Mouse (Mus musculus) small intestine, adult 2 months (tissue): Measurements from ENCODE around the gene Racgap1. TPM values are rescaled to one million over a fixed set of nuclear protein-coding genes. Genes with fewer than 3 reads are reported as not detected.

Source experiments
- H3K27ac ChIP-seq: fragments of 200-500 bp; 2 replicates; pipeline ENCODE4 v1.5.1; 2012; ENCODE audit warnings: low read depth, low read length, control low read depth, inconsistent platforms; ENCODE audit not compliant: insufficient read depth
- H3K27me3 ChIP-seq: fragments of 200-500 bp; 2 replicates; pipeline ENCODE4 v1.6.1; 2012; ENCODE audit warnings: mild to moderate bottlenecking, moderate library complexity, low read length, inconsistent platforms; ENCODE audit not compliant: control insufficient read depth, insufficient read depth
- H3K36me3 ChIP-seq: fragments of 200-500 bp; 2 replicates; pipeline ENCODE4 v1.6.1; 2012; ENCODE audit warnings: mild to moderate bottlenecking, low read length, control low read depth, inconsistent platforms; ENCODE audit not compliant: control insufficient read depth, insufficient read depth
- H3K4me1 ChIP-seq: fragments of 200-500 bp; 2 replicates; pipeline ENCODE4 v1.6.1; 2012; ENCODE audit warnings: low read length, inconsistent platforms, mixed read lengths; ENCODE audit not compliant: control insufficient read depth, insufficient read depth, insufficient read length
- H3K4me3 ChIP-seq: fragments of 200-500 bp; 2 replicates; pipeline ENCODE4 v1.5.1; 2012; ENCODE audit warnings: low read depth, mild to moderate bottlenecking, control low read depth, inconsistent platforms, low read length, moderate library complexity
- CTCF ChIP-seq: fragments of 200-500 bp; IDR thresholded peaks from 2 replicates; pipeline ENCODE4 v1.5.1; 2012; ENCODE audit warnings: low read depth, mild to moderate bottlenecking, control low read depth, inconsistent platforms, low read length, moderate library complexity, mixed read lengths; ENCODE audit not compliant: insufficient replicate concordance, insufficient read length; ENCODE audit errors: extremely low read depth
- POLR2A ChIP-seq: fragments of 200-500 bp; IDR thresholded peaks from 2 replicates; pipeline ENCODE4 v1.6.1; 2012; ENCODE audit warnings: low read depth, mild to moderate bottlenecking, control low read depth, inconsistent platforms, low read length, moderate library complexity
- WGBS: fragments of 180-500 bp; shearing (Covaris S2); methylation state at CpG from one replicate; pipeline ENCODE4 v1.1.7; 2018; 5-methylcytosine and 5-hydroxymethylcytosine counted together
- polyA plus RNA-seq: library from polyadenylated mRNA; depleted of rRNA; stranded (reverse); fragments of >200 nt; gene quantifications from 2 replicates; pipeline ENCODE4 v1.2.3, GENCODE M21; 2012

The Racgap1 gene
- polyA plus RNA-seq, 1 experiment, result 12.5 TPM

DNA sequence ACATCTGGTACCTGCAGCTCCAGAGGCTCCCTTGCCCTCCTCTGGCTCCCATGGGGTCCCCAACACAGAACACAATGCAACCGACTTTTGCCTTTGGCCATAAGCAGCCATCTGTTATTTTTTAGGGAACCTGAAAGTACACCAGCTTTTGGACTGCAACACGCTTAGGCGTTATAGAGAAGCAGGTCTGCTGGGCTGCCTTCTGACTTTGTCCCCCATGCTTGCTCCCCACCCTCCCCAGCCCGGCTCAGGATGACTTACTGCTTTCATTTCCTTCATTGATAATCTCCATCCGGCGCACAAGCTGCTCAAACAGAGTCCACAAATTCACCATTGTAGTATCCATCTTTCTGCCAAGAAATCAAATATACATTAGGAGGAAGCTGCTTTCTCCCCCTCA, 8.8 kb downstream of the Racgap1 start:
- H3K36me3 ChIP-seq, result peaks cover 6% of the 10 kb centered on the region
- no peak overlapping the region for H3K27ac ChIP-seq
- H3K27me3 ChIP-seq, result no peaks in the 10 kb centered on the region
- 78% methylated on average over 6 of the region's 6 CpGs for WGBS
- TF ChIP-seq POLR2A (no peak), CTCF (no peak)
- H3K4me1 ChIP-seq, result no peaks in the 10 kb centered on the region
- H3K4me3 ChIP-seq, result no peak overlapping the region

DNA sequence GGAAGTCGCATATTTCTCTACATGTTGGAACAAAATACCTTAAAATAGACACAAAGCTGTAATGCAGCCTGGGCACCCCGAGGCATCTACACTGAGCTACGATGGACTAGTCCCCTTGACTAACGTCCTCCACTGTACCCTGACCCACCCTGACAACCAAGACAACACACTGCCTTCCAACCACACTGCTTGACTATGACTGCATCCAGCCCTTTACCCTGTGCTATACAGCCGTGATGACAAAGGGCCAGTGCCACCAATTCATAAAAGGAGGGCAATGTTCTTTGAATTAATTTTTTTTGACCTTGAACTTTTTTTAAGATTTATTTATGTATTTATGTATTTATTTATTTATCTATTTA, 13.4 kb downstream of the Racgap1 start:
- no peak for TF ChIP-seq CTCF
- no peak for TF ChIP-seq POLR2A
- H3K27ac ChIP-seq, result no peak overlapping the region
- peaks cover 24% of the 10 kb centered on the region for H3K36me3 ChIP-seq
- H3K4me1 ChIP-seq, result no peaks in the 10 kb centered on the region
- no peaks in the 10 kb centered on the region for H3K27me3 ChIP-seq
- H3K4me3 ChIP-seq, result no peak overlapping the region
- WGBS, result 90% methylated on average over 5 of the region's 5 CpGs

DNA sequence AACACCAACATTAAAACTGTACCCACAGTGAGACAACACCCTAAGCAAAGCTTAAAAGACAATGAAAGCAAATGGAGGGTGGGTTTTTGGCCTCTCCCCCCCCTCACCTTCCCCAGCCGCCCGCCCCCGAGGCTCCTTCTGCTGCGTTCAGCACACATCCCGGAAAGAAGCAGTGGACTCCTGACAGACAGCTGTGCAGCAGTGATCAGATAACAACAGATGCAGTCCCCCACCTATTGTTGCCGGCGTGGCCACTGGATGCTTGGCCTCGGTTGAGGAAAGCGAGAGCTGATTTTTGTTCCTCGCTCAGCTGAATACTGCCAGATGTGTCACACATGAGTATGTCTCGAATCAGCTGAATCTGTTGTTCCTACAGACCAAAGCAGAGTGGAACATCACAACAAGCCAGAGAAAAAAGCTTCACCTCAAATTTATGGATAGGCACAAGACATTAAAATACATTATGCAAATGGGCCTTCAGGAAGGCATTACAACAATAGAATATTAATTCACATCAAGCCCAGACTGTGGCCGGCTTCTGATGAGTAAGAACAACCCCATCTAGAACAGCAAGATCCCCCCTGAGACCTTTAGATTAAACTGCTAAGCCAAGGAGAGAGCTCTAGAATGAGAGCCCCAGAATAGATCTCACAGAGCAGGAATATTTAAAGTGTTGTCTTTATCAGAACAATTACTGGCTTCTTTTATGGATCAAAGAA, 13.9 kb downstream of the Racgap1 start:
- H3K27ac ChIP-seq, result no peak overlapping the region
- H3K4me1 ChIP-seq, result no peaks in the 10 kb centered on the region
- peaks cover 26% of the 10 kb centered on the region for H3K36me3 ChIP-seq
- no peaks in the 10 kb centered on the region for H3K27me3 ChIP-seq
- TF ChIP-seq POLR2A, result no peak
- TF ChIP-seq CTCF, result no peak
- no peak overlapping the region for H3K4me3 ChIP-seq
- WGBS, result 94% methylated on average over 12 of the region's 12 CpGs

DNA sequence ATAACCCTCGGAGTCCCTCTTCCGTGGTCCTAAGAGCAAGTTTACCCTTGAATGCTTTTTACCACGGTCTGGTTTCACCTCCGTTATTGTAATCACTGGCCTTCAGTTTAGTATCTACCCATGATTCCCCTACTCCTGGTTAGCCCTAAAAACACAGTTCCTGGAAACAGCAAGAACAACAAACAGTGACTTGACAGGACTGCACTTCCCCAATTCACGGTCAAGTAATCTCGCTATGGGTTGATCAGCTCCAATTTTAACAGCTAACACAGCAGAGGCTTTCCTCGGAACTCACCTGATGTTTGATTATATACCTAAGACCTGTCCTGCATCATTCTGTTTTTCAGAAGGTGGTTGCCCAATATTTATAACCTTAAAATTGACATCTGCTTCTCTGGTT, 16.8 kb downstream of the Racgap1 start:
- peaks cover 45% of the 10 kb centered on the region for H3K36me3 ChIP-seq
- H3K4me3 ChIP-seq, result no peak overlapping the region
- 89% methylated on average over 7 of the region's 7 CpGs for WGBS
- H3K27ac ChIP-seq, result no peak overlapping the region
- TF ChIP-seq CTCF, result no peak
- no peak for TF ChIP-seq POLR2A
- H3K27me3 ChIP-seq, result no peaks in the 10 kb centered on the region
- no peaks in the 10 kb centered on the region for H3K4me1 ChIP-seq

DNA sequence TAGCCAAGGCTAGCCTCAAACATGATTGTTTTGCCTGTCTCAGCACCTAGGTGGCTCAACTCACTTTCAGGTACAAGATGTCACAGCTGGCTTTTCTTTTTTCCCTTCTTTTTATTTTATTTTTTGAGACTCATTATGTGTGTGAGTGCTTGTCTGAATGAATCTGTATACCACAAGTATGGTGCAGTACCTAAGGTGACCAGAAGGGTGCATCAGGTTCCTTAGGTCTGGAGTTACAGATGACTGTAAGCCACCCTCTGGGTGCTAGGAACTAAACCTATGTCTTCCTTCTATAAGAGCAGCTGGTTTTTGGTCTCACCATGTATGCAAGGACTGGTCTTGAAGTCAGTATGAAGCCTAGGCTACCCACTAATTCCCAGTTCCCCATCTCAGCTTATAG, 19.8 kb downstream of the Racgap1 start:
- peaks cover 41% of the 10 kb centered on the region for H3K36me3 ChIP-seq
- H3K27me3 ChIP-seq, result no peaks in the 10 kb centered on the region
- no peaks in the 10 kb centered on the region for H3K4me1 ChIP-seq

DNA sequence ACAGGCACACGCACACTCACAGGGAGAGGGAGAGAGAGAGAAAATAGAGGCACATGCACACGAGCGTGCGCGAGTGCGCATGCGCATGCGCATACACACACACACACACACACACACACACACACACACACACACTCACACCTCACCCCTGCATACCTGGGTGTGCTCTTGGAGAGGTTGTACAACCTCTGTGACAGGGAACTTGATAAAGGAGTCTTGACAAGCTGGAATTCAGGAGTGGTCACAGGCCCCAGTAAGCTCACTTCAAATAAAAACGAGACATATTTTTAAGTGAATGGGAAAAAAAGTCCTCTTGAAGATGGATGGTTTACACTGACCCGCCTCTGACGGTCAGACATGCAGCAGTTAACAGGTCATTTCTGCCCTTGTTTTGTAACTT, 29.4 kb downstream of the Racgap1 start:
- no peaks in the 10 kb centered on the region; the same call in 1 of the 2 replicates for H3K4me1 ChIP-seq
- H3K27ac ChIP-seq, result no peak overlapping the region
- no peak overlapping the region for H3K4me3 ChIP-seq
- peaks cover 24% of the 10 kb centered on the region for H3K36me3 ChIP-seq
- WGBS, result 94% methylated on average over 11 of the region's 11 CpGs
- TF ChIP-seq POLR2A (no peak), CTCF (no peak)
- H3K27me3 ChIP-seq, result no peaks in the 10 kb centered on the region

More for the DNA sequence above, 19.8 kb downstream of the Racgap1 start:
- no peak overlapping the region for H3K4me3 ChIP-seq
- H3K27ac ChIP-seq, result no peak overlapping the region
- no peak for TF ChIP-seq CTCF
- TF ChIP-seq POLR2A, result no peak

DNA sequence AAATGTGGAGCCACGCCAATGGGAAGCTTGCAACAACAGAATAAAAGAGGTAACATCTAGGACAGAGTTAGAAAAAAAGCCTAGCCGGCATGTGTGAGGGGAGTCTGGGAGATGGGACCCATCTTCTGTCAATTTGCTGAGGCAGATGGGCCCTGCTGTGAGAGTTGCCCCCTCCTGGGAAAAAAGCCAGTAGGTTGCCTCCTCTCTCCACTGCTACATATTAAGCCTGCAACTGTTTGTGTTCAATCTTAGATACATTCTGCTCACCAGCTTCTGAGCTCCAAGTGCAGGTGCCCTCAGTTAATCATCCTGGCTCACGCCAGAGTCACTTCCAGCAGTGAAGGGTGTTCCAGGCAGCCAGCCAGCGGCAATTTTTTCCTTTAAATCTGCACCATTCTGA, 31.6 kb downstream of the Racgap1 start:
- H3K36me3 ChIP-seq, result peaks cover 15% of the 10 kb centered on the region
- TF ChIP-seq CTCF (no peak), POLR2A (no peak)
- no peaks in the 10 kb centered on the region; the same call in 1 of the 2 replicates for H3K4me1 ChIP-seq
- H3K4me3 ChIP-seq, result no peak overlapping the region
- no peaks in the 10 kb centered on the region for H3K27me3 ChIP-seq
- 73% methylated on average over 4 of the region's 4 CpGs for WGBS
- H3K27ac ChIP-seq, result no peak overlapping the region

DNA sequence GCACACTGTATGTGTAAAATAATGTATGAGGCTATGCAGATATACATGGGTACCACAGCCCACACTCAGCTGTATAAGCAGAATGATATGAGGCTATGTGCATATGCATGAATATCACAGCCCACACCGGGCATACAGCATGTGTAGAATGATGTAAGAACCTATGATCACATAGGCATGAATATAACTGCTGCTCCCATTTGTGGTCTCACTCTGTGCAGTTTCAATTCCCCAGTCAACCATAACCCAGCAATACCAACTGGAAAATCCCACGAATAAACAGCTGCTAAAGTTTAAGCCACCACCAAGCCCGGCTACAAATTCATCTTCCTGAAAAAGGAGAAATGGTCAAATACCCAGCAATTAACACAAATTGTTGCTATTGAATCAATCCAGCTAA, 32.9 kb downstream of the Racgap1 start:
- H3K27ac ChIP-seq, result no peak overlapping the region
- no peak overlapping the region for H3K4me3 ChIP-seq
- no peaks in the 10 kb centered on the region; the same call in 1 of the 2 replicates for H3K4me1 ChIP-seq
- peaks cover 9% of the 10 kb centered on the region for H3K36me3 ChIP-seq
- peaks cover 4% of the 10 kb centered on the region; the same call in 1 of the 2 replicates for H3K27me3 ChIP-seq
- TF ChIP-seq POLR2A, result no peak
- no peak for TF ChIP-seq CTCF
- 88% methylated on average over 3 of the region's 3 CpGs for WGBS
